Mouse (Mus musculus) kidney, postnatal 0 days (tissue): ENCODE results near the gene Muc1. TPM values are rescaled to one million over a fixed set of nuclear protein-coding genes. Genes with fewer than 3 reads are reported as not detected.

Source experiments
- ATAC-seq: fragments of 200-750 bp; cut with Nextera tagmentation; replicated peaks from 2 replicates; pipeline ENCODE4 v1.8.0; 2017; ENCODE audit warnings: low read depth, moderate number of reproducible peaks, moderate TSS enrichment, moderate library complexity; ENCODE audit not compliant: low FRiP score
- DNase-seq: peaks from one replicate; pipeline ENCODE4 v3.0.0-alpha.2; 2016; ENCODE audit warnings: low spot score
- H3K27ac ChIP-seq: fragments of 300-500 bp; sonication (generic); 2 replicates; pipeline ENCODE4 v1.5.1; 2014; ENCODE audit warnings: mild to moderate bottlenecking
- H3K27me3 ChIP-seq: fragments of 300-500 bp; sonication (generic); 2 replicates; pipeline ENCODE4 v1.6.1; 2014; ENCODE audit warnings: low read length, mixed read lengths; ENCODE audit not compliant: insufficient read depth
- H3K36me3 ChIP-seq: fragments of 300-500 bp; sonication (generic); 2 replicates; pipeline ENCODE4 v1.6.1; 2014; ENCODE audit warnings: low read length, mixed read lengths; ENCODE audit not compliant: insufficient read depth
- H3K4me1 ChIP-seq: fragments of 300-500 bp; sonication (generic); replicated peaks from 2 replicates; pipeline ENCODE4 v1.6.1; 2014; ENCODE audit warnings: antibody characterized with exemption, low read length, mixed read lengths; ENCODE audit not compliant: insufficient read depth
- H3K4me2 ChIP-seq: fragments of 300-500 bp; sonication (generic); 2 replicates; pipeline ENCODE4 v1.6.1; 2014; ENCODE audit warnings: mild to moderate bottlenecking, low read length, moderate library complexity, mixed read lengths
- H3K4me3 ChIP-seq: fragments of 300-500 bp; sonication (generic); replicated peaks from 2 replicates; pipeline ENCODE4 v1.5.1; 2014; ENCODE audit warnings: low read depth, low read length
- H3K9ac ChIP-seq: fragments of 300-500 bp; sonication (generic); 2 replicates; pipeline ENCODE4 v1.6.1; 2014; ENCODE audit warnings: low read depth, low read length
- H3K9me3 ChIP-seq: fragments of 300-500 bp; sonication (generic); replicated peaks from 2 replicates; pipeline ENCODE4 v1.6.1; 2016; ENCODE audit warnings: low read length, inconsistent platforms, mixed read lengths
- CTCF ChIP-seq: IDR thresholded peaks from 2 replicates; pipeline ENCODE4 v1.5.1; 2016; ENCODE audit warnings: antibody characterized with exemption, low read depth, mild to moderate bottlenecking, moderate library complexity
- WGBS: fragments of 180-500 bp; shearing (Covaris S2); extraction: QIAGEN DNeasy Blood & Tissue Kit; methylation state at CpG from one replicate; pipeline ENCODE4 v1.1.7; 2014; 5-methylcytosine and 5-hydroxymethylcytosine counted together
- polyA plus RNA-seq: library from polyadenylated mRNA; unstranded; fragments of >200 nt; fragmentation: Nextera tagmentation; extraction: Ambion mirVana; gene quantifications from 2 replicates; pipeline ENCODE4 v1.2.1, GENCODE M21; 2015

The Muc1 gene
- polyA plus RNA-seq, 1 experiment from 2014 or later: 42.8 TPM

GRCm38 (mm10) chr3:89266439-89266893 is 37.6 kb downstream of the Muc1 start:
- peak; percentile 93 for DNase-seq
- under 1% methylated on average over 20 of the region's 20 CpGs for WGBS
- H3K9me3 ChIP-seq: no peaks in the 10 kb centered on the region
- ATAC-seq: peak; percentile 76; the same call in 1 of the 2 replicates
- H3K9ac ChIP-seq: peak overlapping the region; percentile 79
- H3K27ac ChIP-seq: peak overlapping the region; percentile 81
- H3K4me3 ChIP-seq: peak overlapping the region; percentile 57
- peak overlapping the region; percentile 96 for H3K4me2 ChIP-seq
- H3K4me1 ChIP-seq: peaks cover 22% of the 10 kb centered on the region
- no peaks in the 10 kb centered on the region for H3K27me3 ChIP-seq
- no peak for TF ChIP-seq CTCF
- no peaks in the 10 kb centered on the region for H3K36me3 ChIP-seq

DNA sequence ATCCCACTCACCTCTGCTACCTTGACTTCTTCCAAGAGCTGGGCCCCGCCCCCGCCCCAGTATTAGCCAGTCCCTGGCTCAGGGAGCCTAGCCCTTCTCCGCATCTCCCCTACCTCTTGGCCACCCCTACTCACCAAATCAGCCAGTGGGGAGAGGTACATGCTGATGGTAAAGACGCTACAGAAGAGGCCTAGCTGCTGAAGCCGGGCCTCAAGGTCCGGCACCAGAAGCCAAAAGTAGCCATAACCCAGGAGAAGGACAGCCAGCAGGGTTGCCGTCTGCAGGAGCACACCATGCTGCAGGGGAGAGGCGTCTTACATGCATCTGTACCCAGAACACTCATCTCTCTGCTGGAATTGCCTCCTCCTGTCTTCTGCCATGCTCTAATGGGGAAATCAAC is 40.1 kb downstream of the Muc1 start:
- H3K4me3 ChIP-seq: no peak overlapping the region
- H3K27me3 ChIP-seq: no peaks in the 10 kb centered on the region
- TF ChIP-seq CTCF: no peak
- no peak for DNase-seq
- no peak overlapping the region for H3K27ac ChIP-seq
- no peaks in the 10 kb centered on the region for H3K9me3 ChIP-seq
- peaks cover 22% of the 10 kb centered on the region for H3K4me1 ChIP-seq
- WGBS: 69% methylated on average over 8 of the region's 8 CpGs
- no peak for ATAC-seq
- 0 out of 2 replicates have a peak overlapping the region, but pooled peaks have one; percentile 23 for H3K9ac ChIP-seq
- H3K36me3 ChIP-seq: peaks cover 11% of the 10 kb centered on the region; the same call in 1 of the 2 replicates
- H3K4me2 ChIP-seq: no peak overlapping the region

DNA sequence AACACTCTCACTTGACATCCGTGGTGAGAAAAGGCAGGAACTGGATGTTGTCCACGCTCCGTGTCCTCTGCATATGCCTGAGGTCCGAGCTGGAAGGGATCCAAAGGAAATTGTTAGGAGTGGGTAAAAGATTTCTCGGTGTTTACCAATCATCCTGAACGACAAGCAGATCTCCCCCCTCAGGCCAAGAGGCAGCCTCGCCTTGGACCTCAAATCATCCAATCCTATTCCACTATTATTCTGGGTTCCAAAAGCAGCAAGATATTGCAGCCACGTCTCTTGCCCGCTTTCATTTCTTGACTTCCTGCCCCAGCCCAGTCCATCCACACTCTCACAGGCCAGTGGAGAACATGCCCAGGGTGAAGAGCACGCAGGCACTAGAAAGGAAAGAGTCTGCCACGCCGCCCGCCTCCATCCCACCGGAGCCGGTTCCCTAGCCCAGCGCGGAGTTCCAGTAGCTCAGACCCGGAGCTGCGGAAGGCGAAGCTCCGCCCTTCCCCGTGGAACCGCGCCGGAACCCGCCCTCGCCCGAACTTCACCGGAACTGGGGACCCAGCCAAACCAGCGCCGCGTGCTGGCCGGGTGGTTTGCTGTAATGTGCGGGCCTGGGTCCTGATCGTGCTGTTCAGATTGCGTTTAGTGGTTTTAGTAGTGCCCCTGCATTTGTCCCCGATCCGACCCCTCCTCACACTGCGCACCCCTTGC is 41.3 kb downstream of the Muc1 start, which contains the start of gene Slc50a1:
Gene Slc50a1 (minus strand): TSS at position 520 of the 705 bp plus-strand sequence.
- peak; percentile 84 for DNase-seq
- 1% methylated on average over 39 of the region's 39 CpGs for WGBS
- TF ChIP-seq CTCF: peak; percentile 60
- peaks cover 22% of the 10 kb centered on the region for H3K4me1 ChIP-seq
- H3K9ac ChIP-seq: peak within 1 kb of the TSS; percentile 67
- no peak; the same call in 1 of the 2 replicates for ATAC-seq
- peak within 1 kb of the TSS; percentile 51 for H3K4me3 ChIP-seq
- peak within 1 kb of the TSS; percentile 78 for H3K27ac ChIP-seq
- H3K9me3 ChIP-seq: no peaks in the 10 kb centered on the region
- peak within 1 kb of the TSS; percentile 59 for H3K4me2 ChIP-seq
- no peaks in the 10 kb centered on the region for H3K27me3 ChIP-seq
- H3K36me3 ChIP-seq: peaks cover 14% of the 10 kb centered on the region

GRCm38 (mm10) chr3:89270891-89271290 is 42.0 kb downstream of the Muc1 start:
- 66% methylated on average over 6 of the region's 6 CpGs for WGBS
- Histone ChIP-seq H3K9ac (peak overlapping the region; percentile 67; the same call in 1 of the 2 replicates), H3K4me2 (peak overlapping the region; percentile 59), H3K4me1 (peaks cover 22% of the 10 kb centered on the region), H3K36me3 (peaks cover 21% of the 10 kb centered on the region), H3K9me3 (no peaks in the 10 kb centered on the region), H3K4me3 (no peak overlapping the region), H3K27ac (peak overlapping the region; percentile 78; the same call in 1 of the 2 replicates), H3K27me3 (no peaks in the 10 kb centered on the region)
- DNase-seq: no peak
- ATAC-seq: no peak
- TF ChIP-seq CTCF: no peak

DNA sequence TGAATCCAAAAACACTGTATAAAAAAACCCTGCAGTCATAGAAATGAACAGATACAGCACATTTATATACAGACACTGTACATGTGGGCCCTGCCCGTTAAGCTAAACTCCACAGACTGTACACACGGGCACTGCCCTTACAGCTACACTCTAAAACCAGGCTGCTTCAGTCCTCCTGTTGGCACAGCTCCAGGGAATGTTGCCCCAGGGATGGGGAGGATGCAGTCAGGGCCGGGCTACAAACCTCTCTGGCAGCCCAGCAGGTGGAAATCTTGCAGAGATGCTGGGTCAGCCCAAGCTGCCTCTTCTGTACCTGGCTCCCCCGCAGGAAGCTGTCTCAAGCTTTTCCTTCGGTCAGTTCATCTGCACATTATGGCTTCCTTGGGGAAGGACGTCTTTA is 42.9 kb downstream of the Muc1 start:
- Histone ChIP-seq H3K36me3 (peaks cover 23% of the 10 kb centered on the region), H3K4me3 (no peak overlapping the region), H3K27ac (no peak overlapping the region), H3K9me3 (no peaks in the 10 kb centered on the region), H3K4me1 (peaks cover 22% of the 10 kb centered on the region), H3K4me2 (no peak overlapping the region), H3K27me3 (no peaks in the 10 kb centered on the region), H3K9ac (no peak overlapping the region)
- ATAC-seq (no peak), DNase-seq (no peak)
- TF ChIP-seq CTCF: no peak
- 55% methylated on average over 6 of the region's 6 CpGs for WGBS

DNA sequence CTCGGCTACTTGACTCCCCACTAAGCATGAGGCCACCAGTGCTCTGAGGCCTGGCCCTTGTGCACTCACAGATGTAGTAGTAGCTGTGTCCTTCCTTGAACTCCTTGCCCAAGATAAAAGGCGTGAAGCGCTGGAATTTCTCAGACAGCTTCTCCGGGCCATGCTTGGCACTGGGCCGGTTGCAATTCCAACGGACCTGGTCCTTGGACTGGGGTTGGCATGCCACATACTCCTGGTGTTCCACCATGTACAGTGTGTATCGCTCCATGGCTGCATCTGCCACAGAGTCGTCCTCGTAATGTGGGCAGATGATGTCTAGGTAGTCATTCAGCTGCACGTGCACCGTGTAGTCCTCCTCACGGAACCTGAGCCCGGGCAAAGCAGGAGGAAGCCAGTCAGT is 47.2 kb downstream of the Muc1 start:
- TF ChIP-seq CTCF: no peak
- DNase-seq (no peak), ATAC-seq (no peak)
- peak overlapping the region; percentile 85; the same call in 1 of the 2 replicates for H3K4me2 ChIP-seq
- no peak overlapping the region for H3K9ac ChIP-seq
- H3K9me3 ChIP-seq: no peaks in the 10 kb centered on the region
- peaks cover 23% of the 10 kb centered on the region for H3K36me3 ChIP-seq
- WGBS: 89% methylated on average over 13 of the region's 13 CpGs
- H3K27me3 ChIP-seq: no peaks in the 10 kb centered on the region
- no peak overlapping the region for H3K27ac ChIP-seq
- H3K4me3 ChIP-seq: no peak overlapping the region
- peaks cover 9% of the 10 kb centered on the region; the same call in 1 of the 2 replicates for H3K4me1 ChIP-seq
